Mouse (Mus musculus) left cerebral cortex, postnatal 10 days (tissue): ENCODE measurements around the gene Zfp952. TPM values are rescaled to one million over a fixed set of nuclear protein-coding genes. Genes with fewer than 3 reads are reported as not detected.
A peak's percentile ranks its signal among the peaks of the same experiment; 100 is the strongest.

Experiments
- DNase-seq, 2 experiments: peaks; one replicate each; pipeline ENCODE4 v3.0.0; 2021 to 2022; ENCODE audit warnings: low spot score in 2 of 2, mixed read lengths in 1 of 2; ENCODE audit errors: extremely low spot score in 1 of 2
- intact Hi-C: fragments of 180-260 bp; cut with DNase I; formaldehyde crosslinking; loops from one replicate; pipeline ENCODE4 v1.15.1; 2025
- total RNA-seq, 2 experiments: library from RNA; stranded (reverse); gene quantifications; 2 replicates each; pipeline ENCODE4 v1.2.3; 2021

Gene Zfp952
- total RNA-seq, 2 experiments from 2014 or later: 15.6 to 15.7 TPM

DNA sequence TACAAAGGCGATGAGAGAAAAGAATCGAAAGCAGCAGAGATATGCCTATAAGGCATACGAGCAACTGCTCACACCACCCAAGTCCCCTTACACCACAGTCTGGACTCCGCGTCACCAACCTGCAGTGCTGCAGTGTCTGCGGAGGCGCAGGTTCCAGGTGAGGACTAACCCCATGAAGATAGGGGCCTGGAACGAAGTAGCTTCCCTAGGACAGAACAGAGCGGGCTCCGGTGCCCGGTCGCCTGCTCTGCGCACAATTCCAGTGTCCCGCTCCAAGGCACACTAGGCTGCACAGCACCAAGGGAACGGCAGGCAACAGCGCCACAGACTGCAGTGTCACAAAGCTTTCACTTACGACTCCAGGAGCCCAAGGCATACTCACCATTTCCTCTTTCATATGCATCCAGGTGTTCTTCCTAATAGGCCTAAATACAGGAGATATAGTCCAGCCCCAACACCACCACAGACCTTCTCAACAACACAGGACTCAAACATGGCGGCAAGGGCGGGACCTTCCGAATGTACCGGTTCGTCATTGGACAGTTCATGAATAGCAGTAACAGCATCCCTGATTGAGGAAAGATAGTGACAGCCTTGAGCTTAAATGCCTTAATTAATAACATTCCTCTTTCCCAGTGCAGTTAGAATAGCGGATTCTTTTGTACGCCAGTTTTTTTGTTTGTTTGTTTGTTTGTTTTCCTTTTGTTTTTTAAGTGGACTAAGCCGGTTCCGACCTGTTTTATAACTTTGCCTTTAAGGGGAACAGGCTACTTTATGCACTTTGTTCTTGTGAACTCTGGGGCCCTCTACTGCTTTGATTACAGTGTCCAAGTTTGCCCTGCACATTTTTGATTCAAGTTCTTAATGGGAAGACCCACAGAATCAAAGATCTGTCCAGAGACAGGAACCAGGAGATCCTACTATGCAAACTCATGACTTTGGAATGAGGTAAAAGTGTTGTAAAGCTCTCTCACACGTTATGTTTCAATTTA, 40.3 kb downstream of the Zfp952 start, which contains the start of gene Zfp763:
Gene Zfp763 (minus strand): TSS at position 503 of the 992 bp plus-strand sequence.
- intact Hi-C loops: no loop called here
- DNase-seq: peak; percentile 81 to 84

Other genes with a start within 250 kb of the Zfp952 start
- gene Zfp871, start 204.8 kb upstream of the Zfp952 start, total RNA-seq: 10 to 100 TPM; 74.0 to 77.1 TPM
- gene Zfp811, start 183.2 kb upstream of the Zfp952 start, total RNA-seq: 10 to 100 TPM; 11.7 to 12.0 TPM
- gene Zfp799, start 162.9 kb upstream of the Zfp952 start, total RNA-seq: 10 to 100 TPM; 22.0 to 22.7 TPM
- 1 to 10 TPM; 8.4 to 8.6 TPM for gene Zfp870, start 101.5 kb upstream of the Zfp952 start, total RNA-seq
- gene Cyp4f14, start 75.8 kb upstream of the Zfp952 start, total RNA-seq: 1 to 10 TPM; 1.5 to 1.6 TPM
- gene Cyp4f13, start 45.7 kb upstream of the Zfp952 start, total RNA-seq: 10 to 100 TPM in 1 of 2 experiments, 1 to 10 TPM in 1; 9.5 to 10.0 TPM
- gene Zfp472, start 27.3 kb upstream of the Zfp952 start, total RNA-seq: 1 to 10 TPM; 4.3 to 5.5 TPM
- 10 to 100 TPM; 22.1 to 26.9 TPM for gene Zfp763, start 40.3 kb downstream of the Zfp952 start, total RNA-seq
- gene 4921501E09Rik, start 74.9 kb downstream of the Zfp952 start, total RNA-seq: not detected
- gene Zfp563, start 96.2 kb downstream of the Zfp952 start, total RNA-seq: 10 to 100 TPM; 17.8 to 18.8 TPM
- under 1 TPM; 0.62 to 0.97 TPM for gene Morc2b, start 146.6 kb downstream of the Zfp952 start, total RNA-seq
- gene Olfr55, start 175.3 kb downstream of the Zfp952 start, total RNA-seq: not detected
- gene Olfr239, start 198.2 kb downstream of the Zfp952 start, total RNA-seq: not detected
- under 1 TPM; 0.55 to 0.60 TPM for gene Olfr1564, start 228.6 kb downstream of the Zfp952 start, total RNA-seq